Mouse (Mus musculus) R1 (cell line): ENCODE measurements around the gene Pgpep1.
A peak's percentile ranks its signal among the peaks of the same experiment; 100 is the strongest.

Source experiments
- DNase-seq: peaks from one replicate; pipeline ENCODE4 v3.0.0-alpha.2; 2018; ENCODE audit warnings: low read depth, low spot score

The Pgpep1 gene

GRCm38 (mm10) chr8:70608749-70609367 lies 51.3 kb downstream of the Pgpep1 start, which contains the start of gene Ssbp4:
TSS of gene Ssbp4 (minus strand) at chr8:70608872.
- DNase-seq, result no peak

- peak; percentile 94 for DNase-seq
Observed at GRCm38 (mm10) chr8:70607898-70608748, 52.1 kb downstream of the Pgpep1 start.

- no peak for DNase-seq
Observed at GRCm38 (mm10) chr8:70607603-70607897, 52.6 kb downstream of the Pgpep1 start.

DNA sequence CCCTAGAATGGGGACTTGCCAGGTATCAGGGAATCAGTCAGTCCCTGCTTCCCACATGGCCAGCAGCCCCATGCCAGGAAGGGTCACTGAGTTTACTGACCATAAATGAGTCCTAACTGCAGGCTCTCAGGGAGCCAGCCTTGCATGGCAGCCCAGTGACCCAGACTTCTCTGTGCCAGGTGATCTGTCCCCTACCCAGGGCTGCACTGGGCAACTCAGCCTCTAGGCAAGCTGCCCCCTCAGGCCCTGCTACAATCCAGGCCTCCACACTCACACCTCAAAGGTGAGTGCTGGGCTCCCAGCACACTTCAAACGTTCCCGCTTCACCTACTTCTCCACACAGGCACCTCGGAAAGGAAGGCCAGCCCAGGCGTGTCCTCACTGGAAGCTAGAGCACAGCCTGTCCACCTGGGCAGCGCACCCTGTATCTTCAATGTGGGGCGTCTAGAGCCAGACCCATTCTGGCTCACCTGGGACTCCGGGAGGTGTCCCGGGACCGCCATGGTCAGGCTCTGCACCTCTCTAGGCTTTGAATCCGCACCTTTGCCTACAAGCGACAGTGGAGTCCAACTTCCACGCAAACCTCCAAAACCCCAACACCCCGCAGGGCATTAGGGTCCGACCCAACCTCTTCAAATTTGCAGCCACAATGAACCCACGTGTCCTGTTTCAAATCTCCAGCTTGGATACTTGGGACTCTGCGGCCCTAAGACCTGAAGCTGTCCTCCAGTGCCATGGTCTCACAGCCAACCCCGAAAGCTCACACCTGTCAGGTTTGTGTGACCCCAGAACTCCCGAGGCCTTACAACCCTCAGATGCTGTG lies 53.2 kb downstream of the Pgpep1 start:
- no peak for DNase-seq

DNA sequence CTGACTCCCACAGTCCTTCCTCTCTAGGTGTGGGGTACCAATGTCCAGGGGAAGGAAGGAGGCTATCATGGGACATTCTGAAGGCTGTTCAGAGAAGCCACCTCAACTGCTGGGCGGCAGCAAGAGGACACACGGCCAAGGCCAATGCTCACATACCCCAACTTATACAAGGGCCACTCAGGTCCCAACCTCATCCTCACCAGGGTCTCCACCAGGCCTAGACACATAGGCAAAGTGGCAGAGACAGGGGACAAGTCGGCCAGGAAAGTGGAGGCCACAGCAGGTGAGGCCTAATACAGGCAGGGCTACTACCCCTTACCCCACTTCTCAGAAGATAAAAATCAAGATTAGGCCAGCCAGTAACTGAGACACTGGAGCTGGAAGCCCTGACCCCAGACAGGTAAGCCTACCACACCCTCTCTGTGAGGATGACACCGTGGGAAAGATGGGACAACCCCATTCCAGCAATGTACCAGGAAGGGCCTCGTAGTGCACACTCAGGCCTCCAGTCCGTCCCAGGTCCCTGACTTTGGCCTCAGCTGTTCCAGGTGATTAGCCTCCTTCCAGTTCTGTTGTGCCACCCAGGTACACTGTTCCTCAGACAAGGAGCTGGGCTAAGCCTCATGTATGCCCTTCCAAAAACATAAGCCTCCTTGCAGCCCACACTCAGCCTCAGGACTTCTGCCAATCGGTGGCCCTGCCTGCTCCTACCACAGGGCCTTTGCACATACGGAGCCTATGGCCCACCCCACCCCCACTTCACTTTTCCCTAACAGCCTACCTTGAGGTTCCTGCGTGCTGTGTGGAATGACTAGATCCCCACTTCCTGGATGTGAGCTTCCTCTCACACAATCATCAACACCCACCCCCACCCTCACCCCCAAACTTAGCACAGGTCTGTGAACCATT lies 54.1 kb downstream of the Pgpep1 start:
- DNase-seq, result no peak

DNA sequence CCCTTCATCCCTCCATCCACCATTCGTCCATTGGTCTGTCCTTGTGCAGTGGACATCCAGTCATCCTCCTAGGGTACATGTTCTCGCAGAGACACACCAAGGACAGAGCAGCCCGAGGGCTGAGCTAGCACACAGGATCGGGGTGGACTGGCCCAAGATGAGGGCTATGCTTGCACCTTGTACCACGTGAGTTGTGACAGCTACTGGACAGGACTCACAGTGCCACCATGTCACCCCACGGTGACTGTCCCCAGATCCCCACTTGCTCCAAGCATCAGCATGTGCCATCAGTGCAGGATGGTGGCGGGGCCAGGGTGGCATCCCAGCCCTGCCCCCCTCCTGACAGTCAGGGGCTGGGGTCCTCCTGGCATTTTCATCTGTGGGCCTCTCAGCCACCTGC lies 55.6 kb downstream of the Pgpep1 start:
- no peak for DNase-seq

GRCm38 (mm10) chr8:70602139-70602811 lies 57.9 kb downstream of the Pgpep1 start:
- DNase-seq, result no peak

- peak; percentile 97 for DNase-seq
Observed at GRCm38 (mm10) chr8:70601271-70601649, 58.9 kb downstream of the Pgpep1 start.

DNA sequence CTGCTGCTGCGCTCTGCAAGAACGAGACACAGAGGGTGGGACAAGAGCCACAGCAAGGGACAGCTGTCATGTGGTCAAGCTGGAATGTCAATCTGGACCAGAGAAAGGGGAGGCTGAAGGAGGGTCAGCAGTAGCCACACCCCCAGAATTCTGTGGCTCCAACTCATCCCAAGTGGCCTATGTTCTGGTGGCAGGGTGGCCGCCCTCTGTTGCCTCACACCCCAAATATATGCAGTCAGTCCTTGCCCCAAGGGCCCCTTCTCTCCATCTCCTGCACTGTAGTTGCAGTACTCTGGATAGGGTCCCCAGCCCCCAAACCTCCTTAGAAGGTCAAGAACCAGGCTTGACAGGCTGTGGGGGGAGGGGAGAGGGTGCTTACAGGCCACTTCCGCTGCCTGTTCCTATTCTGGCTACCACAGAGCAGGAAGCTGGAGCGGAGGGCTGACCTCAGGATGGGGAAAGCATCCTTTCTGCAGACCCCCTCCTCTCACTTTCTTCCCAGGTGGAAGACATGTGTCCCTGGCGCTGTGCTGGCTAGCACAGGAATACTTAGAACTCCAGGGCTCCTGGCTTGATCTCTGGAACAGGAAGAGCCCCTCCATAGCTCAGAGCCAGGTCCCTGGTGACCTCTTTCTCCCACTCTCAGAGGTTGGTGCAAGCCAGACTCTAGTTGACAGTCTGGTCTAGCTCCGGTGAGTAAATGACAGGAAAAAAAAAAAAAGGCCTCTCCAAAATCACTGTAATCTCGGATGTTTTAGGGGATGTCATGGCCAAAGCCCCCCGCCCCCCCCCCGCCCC lies 59.5 kb downstream of the Pgpep1 start:
- DNase-seq, result no peak

GRCm38 (mm10) chr8:70599507-70600290 lies 60.5 kb downstream of the Pgpep1 start:
- DNase-seq, result no peak

DNA sequence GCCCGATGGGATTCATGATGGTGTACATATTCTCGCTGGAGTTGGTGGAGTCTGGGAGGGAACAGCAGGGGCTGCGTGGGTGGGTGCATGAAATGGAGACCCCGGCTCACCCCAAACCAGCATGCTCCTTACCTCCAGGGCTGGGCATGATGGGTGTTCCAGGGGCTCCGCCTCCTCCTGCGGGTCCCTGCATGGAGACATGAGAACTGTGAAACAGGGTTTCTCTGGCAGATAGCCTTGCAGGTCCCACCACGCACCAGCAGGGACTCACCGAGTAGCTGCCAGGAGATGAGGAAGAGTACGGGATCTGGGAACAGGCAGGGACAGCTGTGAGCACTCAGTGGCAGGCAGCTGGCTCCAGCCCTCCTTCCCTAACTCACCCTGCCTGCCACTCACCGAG lies 61.5 kb downstream of the Pgpep1 start:
- peak; percentile 78 for DNase-seq

DNA sequence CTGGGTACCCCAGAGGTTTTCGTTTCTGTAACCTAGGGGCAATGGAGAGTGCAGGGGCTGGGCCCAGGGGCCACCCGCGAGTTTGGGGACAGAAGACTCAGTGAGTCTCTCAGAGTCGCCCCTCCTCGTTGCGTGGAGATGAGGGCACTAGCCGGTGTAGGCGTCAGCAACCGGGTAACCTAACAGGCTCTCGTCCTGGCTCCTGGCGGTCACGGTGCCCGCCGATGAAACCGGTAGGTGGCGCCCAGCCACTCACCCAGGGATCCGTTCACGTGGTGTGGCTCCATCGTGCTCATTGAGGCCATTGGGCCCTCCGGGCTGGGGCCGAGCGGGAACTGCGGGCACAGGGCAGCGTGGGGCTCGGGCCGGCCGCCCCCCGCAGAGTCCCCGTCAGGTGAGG lies 61.9 kb downstream of the Pgpep1 start:
- DNase-seq, result peak; percentile 75

DNA sequence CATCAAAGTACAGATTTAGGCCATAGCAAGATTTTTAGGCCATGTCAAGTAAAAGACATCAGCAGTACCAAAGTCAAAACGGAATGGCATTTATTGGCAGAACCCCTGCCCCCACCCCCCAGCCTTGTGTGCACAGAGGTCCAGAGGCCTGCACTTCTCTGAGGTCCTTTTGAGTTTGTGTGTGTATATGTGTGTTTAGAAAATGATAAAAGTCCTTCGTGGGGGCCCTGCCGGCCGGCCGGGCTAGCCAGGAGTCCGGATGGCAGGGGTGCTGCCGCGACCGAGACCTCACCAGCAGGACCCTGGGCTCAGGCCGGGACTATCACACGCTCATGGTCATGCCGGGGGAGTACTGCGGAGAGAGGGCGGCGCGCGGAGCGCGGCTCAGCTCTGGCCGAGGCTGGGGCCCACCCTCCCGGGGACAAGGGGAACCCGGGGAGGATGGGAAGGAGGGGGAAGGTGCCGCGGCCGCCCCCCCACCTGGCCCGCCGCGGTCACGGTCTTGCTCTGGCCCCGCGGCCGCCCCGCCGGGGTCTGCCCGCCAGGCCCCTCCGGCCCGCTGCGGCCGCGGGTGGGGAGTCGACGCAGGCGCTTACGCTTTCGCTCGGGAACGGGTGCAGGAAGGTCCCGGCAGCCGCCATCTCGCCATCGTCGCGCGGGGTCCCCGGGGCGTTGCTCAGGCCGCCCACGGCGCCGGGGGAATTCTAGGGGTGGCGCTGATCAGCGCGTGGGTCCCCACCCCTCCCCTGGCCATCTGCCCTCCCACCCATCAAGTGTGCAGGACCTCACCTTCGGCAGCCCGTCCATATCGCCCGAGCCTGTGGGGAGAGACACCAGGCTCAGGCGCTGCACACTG lies 62.5 kb downstream of the Pgpep1 start:
- DNase-seq, result no peak

- DNase-seq, result peak; percentile 62
Observed at GRCm38 (mm10) chr8:70596775-70597416, 63.3 kb downstream of the Pgpep1 start.
